Mouse (Mus musculus) CH12.LX (cell line): ENCODE data around the gene Nup37. TPM values are rescaled to one million over a fixed set of nuclear protein-coding genes. Genes with fewer than 3 reads are reported as not detected.

Source experiments
- DNase-seq: peaks from one replicate; pipeline ENCODE4 v3.0.0-alpha.2; 2013; ENCODE audit errors: extremely low read depth
- H3K27ac ChIP-seq: 2 replicates; pipeline ENCODE4 v1.5.1; 2012; ENCODE audit warnings: low read depth, mild to moderate bottlenecking, control low read depth, moderate library complexity; ENCODE audit not compliant: insufficient read depth
- H3K27me3 ChIP-seq: replicated peaks from 2 replicates; pipeline ENCODE3; 2012; ENCODE audit warnings: inconsistent platforms
- H3K36me3 ChIP-seq, 2 experiments: replicated peaks in 1 of 2; 2 replicates each; pipeline versions ENCODE3 to v1.6.1; 2012; ENCODE audit warnings: inconsistent platforms in 1 of 2, low read length in 1 of 2, mild to moderate bottlenecking in 1 of 2, mixed read lengths in 1 of 2, moderate library complexity in 1 of 2; ENCODE audit not compliant: control insufficient read depth in 1 of 2, insufficient read depth in 1 of 2
- H3K4me1 ChIP-seq, 2 experiments: 2 replicates each; pipeline ENCODE4 v1.6.1; 2012; ENCODE audit warnings: inconsistent platforms in 1 of 2, moderate library complexity in 1 of 2; ENCODE audit not compliant: insufficient read depth in 2 of 2, control insufficient read depth in 1 of 2
- H3K4me2 ChIP-seq: 2 replicates; pipeline ENCODE4 v1.6.1; 2012; ENCODE audit warnings: low read depth, mild to moderate bottlenecking, control low read depth; ENCODE audit not compliant: poor library complexity, insufficient read depth, severe bottlenecking
- H3K4me3 ChIP-seq, 3 experiments: fragments of 150-350 bp in 1 of 3; sonication (generic) in 1 of 3; replicated peaks in 1 of 3; 2 replicates each; pipeline versions ENCODE3 to v1.5.1; 2011 to 2012; ENCODE audit warnings: low read depth in 2 of 3, low read length in 2 of 3, mild to moderate bottlenecking in 2 of 3, moderate library complexity in 2 of 3, control low read depth in 1 of 3, improper control_type of control experiment in 1 of 3, inconsistent platforms in 1 of 3, mixed read lengths in 1 of 3; ENCODE audit not compliant: poor library complexity in 1 of 3
- H3K79me2 ChIP-seq: replicated peaks from 2 replicates; pipeline ENCODE4 v1.6.1; 2012; ENCODE audit warnings: mild to moderate bottlenecking, moderate library complexity; ENCODE audit not compliant: control insufficient read depth, poor library complexity, insufficient read depth, severe bottlenecking; ENCODE audit errors: extremely low read depth
- H3K9ac ChIP-seq: 2 replicates; pipeline ENCODE4 v1.6.1; 2012; ENCODE audit warnings: low read depth, mild to moderate bottlenecking, control low read depth, moderate library complexity; ENCODE audit not compliant: insufficient read depth
- H3K9me3 ChIP-seq: replicated peaks from 2 replicates; pipeline ENCODE3; 2012; ENCODE audit warnings: low read length, inconsistent platforms, mixed read lengths
- CHD2 ChIP-seq: IDR thresholded peaks from 2 replicates; pipeline ENCODE4 v1.6.1; 2011; ENCODE audit warnings: low read length, improper control_type of control experiment
- CTCF ChIP-seq, 2 experiments: IDR thresholded peaks in 1 of 2; conservative IDR thresholded peaks in 1 of 2; 2 replicates each; pipeline ENCODE4 v1.5.1; 2011 to 2012; ENCODE audit warnings: low read depth in 2 of 2, low read length in 2 of 2, improper control_type of control experiment in 1 of 2, inconsistent platforms in 1 of 2, mild to moderate bottlenecking in 1 of 2, moderate library complexity in 1 of 2
- E2F4 ChIP-seq: IDR thresholded peaks from 2 replicates; pipeline ENCODE4 v1.6.1; 2011; ENCODE audit warnings: low read depth, low read length, improper control_type of control experiment; ENCODE audit not compliant: insufficient replicate concordance
- ELF1 ChIP-seq: IDR thresholded peaks from 2 replicates; pipeline ENCODE4 v1.6.1; 2014; ENCODE audit warnings: low read depth, mild to moderate bottlenecking, inconsistent platforms, low read length, improper control_type of control experiment
- EP300 ChIP-seq: IDR thresholded peaks from 2 replicates; pipeline ENCODE4 v1.6.1; 2011; ENCODE audit warnings: low read length, improper control_type of control experiment
- ETS1 ChIP-seq: conservative IDR thresholded peaks from 2 replicates; pipeline ENCODE4 v1.6.1; 2012; ENCODE audit warnings: low read depth, mild to moderate bottlenecking, inconsistent platforms, low read length, improper control_type of control experiment, moderate library complexity
- GABPA ChIP-seq: IDR thresholded peaks from 2 replicates; pipeline ENCODE4 v1.6.1; 2012; ENCODE audit warnings: low read depth, low read length, improper control_type of control experiment, inconsistent platforms; ENCODE audit not compliant: insufficient replicate concordance
- HCFC1 ChIP-seq: IDR thresholded peaks from 2 replicates; pipeline ENCODE4 v1.6.1; 2012; ENCODE audit warnings: low read depth, mild to moderate bottlenecking, inconsistent platforms, low read length, improper control_type of control experiment
- JUN ChIP-seq: IDR thresholded peaks from 2 replicates; pipeline ENCODE4 v1.6.1; 2011; ENCODE audit warnings: low read depth, mild to moderate bottlenecking, low read length, improper control_type of control experiment, moderate library complexity; ENCODE audit not compliant: insufficient read depth
- JUND ChIP-seq: conservative IDR thresholded peaks from 2 replicates; pipeline ENCODE4 v1.6.1; 2011; ENCODE audit warnings: low read depth, low read length, improper control_type of control experiment
- KAT2A ChIP-seq: IDR thresholded peaks from 2 replicates; pipeline ENCODE4 v1.6.1; 2012; ENCODE audit warnings: low read length, improper control_type of control experiment, inconsistent platforms; ENCODE audit not compliant: insufficient replicate concordance
- MAFK ChIP-seq: IDR thresholded peaks from 2 replicates; pipeline ENCODE4 v1.6.1; 2011; ENCODE audit warnings: low read length, improper control_type of control experiment; ENCODE audit not compliant: insufficient replicate concordance
- MAX ChIP-seq: IDR thresholded peaks from 2 replicates; pipeline ENCODE4 v1.6.1; 2011; ENCODE audit warnings: low read length, improper control_type of control experiment
- MAZ ChIP-seq: IDR thresholded peaks from 2 replicates; pipeline ENCODE4 v1.6.1; 2012; ENCODE audit warnings: low read depth, mild to moderate bottlenecking, inconsistent platforms, low read length, improper control_type of control experiment, moderate library complexity
- MXI1 ChIP-seq: IDR thresholded peaks from 2 replicates; pipeline ENCODE4 v1.6.1; 2011; ENCODE audit warnings: mild to moderate bottlenecking, low read depth, low read length, improper control_type of control experiment
- NELFE ChIP-seq: IDR thresholded peaks from 2 replicates; pipeline ENCODE4 v1.6.1; 2011; ENCODE audit warnings: low read depth, low read length, improper control_type of control experiment
- NRF1 ChIP-seq: IDR thresholded peaks from 2 replicates; pipeline ENCODE4 v1.6.1; 2014; ENCODE audit warnings: low read depth, mild to moderate bottlenecking, inconsistent platforms, low read length, improper control_type of control experiment, moderate library complexity
- PAX5 ChIP-seq: IDR thresholded peaks from 2 replicates; pipeline ENCODE4 v1.6.1; 2012; ENCODE audit warnings: low read length, inconsistent platforms, mixed read lengths
- POLR2A ChIP-seq: IDR thresholded peaks from 2 replicates; pipeline ENCODE4 v1.6.1; 2011; ENCODE audit warnings: low read depth, mild to moderate bottlenecking, improper control_type of control experiment, low read length
- POLR2AphosphoS2 ChIP-seq: IDR thresholded peaks from 2 replicates; pipeline ENCODE4 v1.6.1; 2011; ENCODE audit warnings: low read depth, low read length, improper control_type of control experiment
- RAD21 ChIP-seq: IDR thresholded peaks from 2 replicates; pipeline ENCODE4 v1.6.1; 2011; ENCODE audit warnings: low read depth, mild to moderate bottlenecking, low read length, improper control_type of control experiment, moderate library complexity
- SIN3A ChIP-seq: IDR thresholded peaks from 2 replicates; pipeline ENCODE4 v1.6.1; 2012; ENCODE audit warnings: low read length, improper control_type of control experiment, inconsistent platforms
- SMC3 ChIP-seq: IDR thresholded peaks from 2 replicates; pipeline ENCODE4 v1.6.1; 2011; ENCODE audit warnings: low read depth, low read length, improper control_type of control experiment
- TBP ChIP-seq: conservative IDR thresholded peaks from 2 replicates; pipeline ENCODE4 v1.6.1; 2011; ENCODE audit warnings: low read depth, low read length, improper control_type of control experiment
- TCF12 ChIP-seq: IDR thresholded peaks from 2 replicates; pipeline ENCODE4 v1.6.1; 2014; ENCODE audit warnings: low read depth, mild to moderate bottlenecking, inconsistent platforms, low read length, improper control_type of control experiment
- USF1 ChIP-seq: IDR thresholded peaks from 2 replicates; pipeline ENCODE4 v1.6.1; 2014; ENCODE audit warnings: low read depth, mild to moderate bottlenecking, inconsistent platforms, low read length, improper control_type of control experiment
- ZKSCAN1 ChIP-seq: IDR thresholded peaks from 2 replicates; pipeline ENCODE4 v1.6.1; 2012; ENCODE audit warnings: low read depth, inconsistent platforms, low read length, improper control_type of control experiment, borderline replicate concordance
- ZMIZ1 ChIP-seq: IDR thresholded peaks from 2 replicates; pipeline ENCODE4 v1.6.1; 2012; ENCODE audit warnings: low read depth, mild to moderate bottlenecking, inconsistent platforms, low read length, improper control_type of control experiment
- dilution Hi-C: fragments of 300-500 bp; cut with MboI; formaldehyde crosslinking; loops from 2 replicates; pipeline ENCODE4 v1.14.3; 2020; ENCODE audit warnings: low sequenced_read_pairs; ENCODE audit not compliant: extremely low pct_unique_long_range_greater_than_20kb, extremely low pct_ligation_motif_present
- in situ Hi-C: fragments of 300-500 bp; cut with MboI; formaldehyde crosslinking; loops from 3 replicates; pipeline ENCODE4 v1.14.3; 2019; ENCODE audit warnings: low sequenced_read_pairs, low pct_ligation_motif_present, low pct_unique_long_range_greater_than_20kb, mixed read lengths
- polyA plus RNA-seq: library from polyadenylated mRNA; unstranded; fragments of >175 nt; gene quantifications from 2 replicates; pipeline ENCODE4 v1.2.1, GENCODE M21; 2012; ENCODE audit warnings: low read depth; ENCODE audit not compliant: insufficient read length
- total RNA-seq, 2 experiments: library from RNA; depleted of rRNA; stranded (reverse); fragments of 300-350 nt in 1 of 2; fragments of >200 nt in 1 of 2; gene quantifications; 2 replicates each; pipeline ENCODE4 v1.2.3; 2012 to 2014

The Nup37 gene
- total and polyA plus RNA-seq, 3 experiments: 59.2 to 222 (median 82.4) TPM

DNA sequence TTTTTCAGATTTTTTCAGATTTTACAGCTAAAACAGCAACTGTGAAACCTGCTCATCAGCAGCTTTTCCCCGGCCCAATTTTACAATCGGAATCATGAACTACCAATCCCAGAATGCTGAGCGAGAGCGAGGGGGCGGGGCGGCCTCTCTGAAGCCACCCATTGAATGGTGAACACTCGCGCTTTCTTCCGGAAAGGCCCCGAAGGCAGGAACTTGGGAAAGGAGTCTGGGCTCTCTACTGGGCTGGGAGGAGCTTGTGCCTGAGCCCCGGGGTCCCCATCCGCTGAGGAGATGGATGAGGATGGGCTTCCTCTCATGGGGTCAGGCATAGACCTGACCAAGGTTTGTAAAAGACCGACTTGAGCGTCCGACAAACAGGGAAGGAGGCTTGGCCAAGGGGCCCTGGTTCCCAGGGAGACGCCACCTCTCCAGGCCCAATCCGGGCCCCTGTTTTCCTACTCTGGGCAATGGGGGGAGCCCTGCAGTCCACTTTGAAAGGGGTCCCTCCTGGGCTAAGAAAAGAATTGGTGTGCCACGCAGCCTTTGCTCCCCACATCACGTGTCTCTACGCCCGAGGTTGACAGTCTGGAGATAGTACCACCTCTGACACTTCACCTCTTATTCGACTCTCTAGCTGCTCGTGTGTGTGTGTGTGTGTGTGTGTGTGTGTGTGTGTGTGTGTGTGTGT is 54.3 kb downstream of the Nup37 start, which contains the start of gene Washc3:
Gene Washc3, plus strand, starts transcription at position 143 of the 688 bp plus-strand sequence.
- H3K27me3 ChIP-seq: no peaks in the 10 kb centered on the region
- peaks cover 11 to 29% of the 10 kb centered on the region in 2 experiments for H3K36me3 ChIP-seq
- peak; percentile 92 for DNase-seq
- peak; percentile 73; the same call in 1 of the 2 replicates for TF ChIP-seq MXI1
- no peak for TF ChIP-seq MAX
- no peak for TF ChIP-seq JUN
- TF ChIP-seq TBP: peak; percentile 70; the same call in 1 of the 2 replicates
- TF ChIP-seq RAD21: no peak
- TF ChIP-seq SIN3A: peak; percentile 55
- TF ChIP-seq CHD2: peak; percentile 90
- peak; percentile 94 for TF ChIP-seq ELF1
- TF ChIP-seq POLR2A: peak; percentile 90
- no peak for TF ChIP-seq PAX5
- peak; percentile 52 for TF ChIP-seq ZMIZ1
- TF ChIP-seq TCF12: peak; percentile 68
- TF ChIP-seq NELFE: peak; percentile 85
- TF ChIP-seq POLR2AphosphoS2: no peak
- peak; percentile 83; the same call in 1 of the 2 replicates for TF ChIP-seq KAT2A
- peak; percentile 30; the same call in 1 of the 2 replicates for TF ChIP-seq MAZ
- TF ChIP-seq EP300: no peak
- no peak; the same call in 1 of the 2 replicates for TF ChIP-seq USF1
- no peak for TF ChIP-seq ZKSCAN1
- peak; percentile 93 for TF ChIP-seq HCFC1
- H3K79me2 ChIP-seq: 0 out of 2 replicates have a peak, but pooled peaks cover 3% of the 10 kb centered on the region
- H3K4me2 ChIP-seq: peak within 1 kb of the TSS; percentile 89
- H3K4me1 ChIP-seq: peaks cover 2 to 17% of the 10 kb centered on the region in 2 experiments; a peak in 2 of 4 replicates
- no peaks in the 10 kb centered on the region for H3K9me3 ChIP-seq
- dilution Hi-C loops (no loop called here), in situ Hi-C loops (no loop called here)
- peak within 1 kb of the TSS; percentile 78 to 84 (median 80) for H3K4me3 ChIP-seq
- H3K27ac ChIP-seq: peak within 1 kb of the TSS; percentile 23; the same call in 1 of the 2 replicates
- H3K9ac ChIP-seq: peak within 1 kb of the TSS; percentile 87

DNA sequence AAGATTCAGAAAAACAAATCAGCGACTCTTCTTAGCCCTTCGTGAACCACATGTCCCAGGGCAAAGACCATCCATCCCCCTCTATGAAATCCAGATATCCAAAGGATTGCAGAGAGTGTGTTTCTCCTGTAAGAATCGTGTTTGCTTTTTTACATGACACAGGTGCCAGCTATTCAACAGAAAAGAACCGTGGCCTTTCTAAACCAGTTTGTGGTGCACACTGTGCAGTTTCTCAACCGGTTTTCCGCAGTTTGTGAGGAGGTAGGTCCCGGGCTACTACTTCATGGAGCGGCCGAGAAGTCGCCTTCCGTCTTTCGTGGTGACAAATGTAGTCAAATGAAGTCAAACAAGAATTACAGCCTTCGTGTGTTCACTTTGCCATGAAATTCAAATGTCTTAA is 54.9 kb downstream of the Nup37 start:
- peak overlapping the region; percentile 87 for H3K9ac ChIP-seq
- H3K27ac ChIP-seq: peak overlapping the region; percentile 23; the same call in 1 of the 2 replicates
- peaks cover 2 to 17% of the 10 kb centered on the region in 2 experiments; a peak in 2 of 4 replicates for H3K4me1 ChIP-seq
- 0 out of 2 replicates have a peak, but pooled peaks cover 3% of the 10 kb centered on the region for H3K79me2 ChIP-seq
- H3K4me3 ChIP-seq: peak overlapping the region; percentile 78 to 84 (median 80)
- peak; percentile 37 for DNase-seq
- no peaks in the 10 kb centered on the region for H3K27me3 ChIP-seq
- in situ Hi-C loops: no loop called here
- peaks cover 11 to 34% of the 10 kb centered on the region in 2 experiments for H3K36me3 ChIP-seq
- no peaks in the 10 kb centered on the region for H3K9me3 ChIP-seq
- dilution Hi-C loops: no loop called here
- peak overlapping the region; percentile 48 for H3K4me2 ChIP-seq
- no peak for TF ChIP-seq HCFC1
- 0 out of 2 replicates have a peak, but pooled peaks have one; percentile 15 for TF ChIP-seq MAZ
- no peak for TF ChIP-seq MAFK
- no peak for TF ChIP-seq ZMIZ1
- TF ChIP-seq KAT2A: no peak
- TF ChIP-seq CTCF (conservative IDR thresholded peaks at IDR 0.05 in 1 of 2, IDR thresholded peaks at IDR 0.05 in 1 of 2; ENCODE audit: low read depth in 2 of 2, low read length in 2 of 2): no peak
- TF ChIP-seq JUND: no peak
- TF ChIP-seq SMC3: no peak
- 0 out of 2 replicates have a peak, but pooled peaks have one; percentile 18 for TF ChIP-seq MXI1
- 0 out of 2 replicates have a peak, but pooled peaks have one; percentile 14 for TF ChIP-seq NELFE
- TF ChIP-seq ETS1: no peak
- no peak for TF ChIP-seq USF1
- TF ChIP-seq RAD21: no peak
- no peak; the same call in 1 of the 2 replicates for TF ChIP-seq POLR2A
- no peak for TF ChIP-seq GABPA
- TF ChIP-seq NRF1: no peak
- TF ChIP-seq E2F4: no peak
- TF ChIP-seq POLR2AphosphoS2: no peak
- TF ChIP-seq EP300: no peak
- TF ChIP-seq SIN3A: peak; percentile 53; the same call in 1 of the 2 replicates
